Mouse (Mus musculus) C2C12 (cell line): ENCODE data around the gene Tcl1. TPM values are rescaled to one million over a fixed set of nuclear protein-coding genes. Genes with fewer than 3 reads are reported as not detected.

ENCODE experiments used
- H3K27me3 ChIP-seq: one replicate; pipeline ENCODE4 v1.6.1; 2011; ENCODE audit not compliant: control insufficient read depth, insufficient read depth, insufficient read length
- H3K36me3 ChIP-seq: one replicate; pipeline ENCODE4 v1.6.1; 2011; ENCODE audit not compliant: control insufficient read depth, insufficient read depth
- H3K4me3 ChIP-seq: one replicate; pipeline ENCODE4 v1.5.1; 2011; ENCODE audit warnings: mild to moderate bottlenecking, control low read depth; ENCODE audit not compliant: poor library complexity, insufficient read depth, severe bottlenecking
- H3K79me2 ChIP-seq: one replicate; pipeline ENCODE4 v1.6.1; 2011; ENCODE audit not compliant: control insufficient read depth, insufficient read depth
- H3K79me3 ChIP-seq: one replicate; pipeline ENCODE4 v1.6.1; 2011; ENCODE audit warnings: low read depth, control low read depth
- H3ac ChIP-seq: one replicate; pipeline ENCODE3; 2011; ENCODE audit warnings: low read depth; ENCODE audit not compliant: control insufficient read depth, insufficient read length
- CEBPB ChIP-seq: IDR thresholded peaks from one replicate; pipeline ENCODE4 v1.6.1; 2011; ENCODE audit warnings: low read depth, mild to moderate bottlenecking, control low read depth, moderate library complexity
- CTCF ChIP-seq: IDR thresholded peaks from one replicate; pipeline ENCODE4 v1.5.1; 2011; ENCODE audit not compliant: control insufficient read depth, insufficient read depth, insufficient read length
- FOSL1 ChIP-seq: IDR thresholded peaks from one replicate; pipeline ENCODE4 v1.8.0; 2011; ENCODE audit warnings: mild to moderate bottlenecking, low read length; ENCODE audit not compliant: poor library complexity, insufficient read depth, severe bottlenecking
- MAX ChIP-seq: IDR thresholded peaks from one replicate; pipeline ENCODE4 v1.6.1; 2011; ENCODE audit warnings: mild to moderate bottlenecking, control low read depth
- MYOD1 ChIP-seq: IDR thresholded peaks from one replicate; pipeline ENCODE4 v1.6.1; 2011; ENCODE audit warnings: low read depth; ENCODE audit not compliant: control insufficient read depth, insufficient read length
- MYOG ChIP-seq: IDR thresholded peaks from one replicate; pipeline ENCODE4 v1.6.1; 2011; ENCODE audit not compliant: control insufficient read depth, insufficient read length; ENCODE audit errors: extremely low read depth
- USF1 ChIP-seq: IDR thresholded peaks from one replicate; pipeline ENCODE4 v1.6.1; 2011; ENCODE audit warnings: low read depth, mild to moderate bottlenecking, control low read depth, moderate library complexity
- polyA plus RNA-seq: library from polyadenylated mRNA; unstranded; fragments of >200 nt; fragmentation: generic; extraction: Trizol; gene quantifications from one replicate; pipeline ENCODE4 v1.2.1, GENCODE M21; 2012; ENCODE audit warnings: missing spikeins

Gene Tcl1
- polyA plus RNA-seq, 1 experiment = not detected

GRCm38 (mm10) chr12:105253796-105254195 lies 31.2 kb upstream of the Tcl1 start:
- Histone ChIP-seq H3K4me3 (no peak overlapping the region), H3K36me3 (no peaks in the 10 kb centered on the region), H3ac (no peak overlapping the region), H3K79me2 (no peaks in the 10 kb centered on the region), H3K27me3 (no peaks in the 10 kb centered on the region), H3K79me3 (no peaks in the 10 kb centered on the region)
- TF ChIP-seq MYOG = no peak
- TF ChIP-seq MAX = no peak
- no peak for TF ChIP-seq USF1
- no peak for TF ChIP-seq MYOD1
- TF ChIP-seq FOSL1 = no peak

- Histone ChIP-seq H3ac (no peak overlapping the region), H3K4me3 (no peak overlapping the region), H3K79me3 (no peaks in the 10 kb centered on the region), H3K27me3 (no peaks in the 10 kb centered on the region), H3K79me2 (no peaks in the 10 kb centered on the region), H3K36me3 (no peaks in the 10 kb centered on the region)
- no peak for TF ChIP-seq MYOD1
- no peak for TF ChIP-seq CEBPB
- no peak for TF ChIP-seq FOSL1
- no peak for TF ChIP-seq CTCF
- TF ChIP-seq USF1 = no peak
- TF ChIP-seq MYOG = no peak
- TF ChIP-seq MAX = no peak
Observed at GRCm38 (mm10) chr12:105248763-105249233, 26.2 kb upstream of the Tcl1 start.

DNA sequence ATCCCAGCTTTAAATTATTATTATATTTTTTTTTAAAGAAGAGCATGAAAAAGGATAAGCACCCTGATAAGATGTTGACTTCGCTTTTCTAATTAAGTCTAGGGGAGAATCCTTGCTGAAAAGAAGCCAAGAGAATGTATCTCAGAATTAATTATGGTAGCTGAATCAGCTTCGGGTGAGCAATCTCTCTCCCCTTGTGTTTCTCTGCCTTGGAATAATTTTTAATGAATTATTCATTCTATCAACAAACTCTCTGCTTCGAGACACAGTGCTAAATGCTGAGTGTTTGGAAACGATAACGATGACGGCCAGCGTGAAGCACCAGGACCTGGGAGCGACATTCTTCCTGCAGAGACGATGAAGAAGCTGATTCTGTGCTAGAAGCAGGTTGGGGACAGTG lies 16.5 kb upstream of the Tcl1 start:
- H3K4me3 ChIP-seq = no peak overlapping the region
- no peak for TF ChIP-seq MAX
- no peak for TF ChIP-seq MYOD1
- TF ChIP-seq MYOG = no peak
- H3K27me3 ChIP-seq = no peaks in the 10 kb centered on the region
- no peaks in the 10 kb centered on the region for H3K36me3 ChIP-seq
- no peaks in the 10 kb centered on the region for H3K79me3 ChIP-seq
- H3K79me2 ChIP-seq = no peaks in the 10 kb centered on the region
- H3ac ChIP-seq = no peak overlapping the region

- Histone ChIP-seq H3K79me3 (no peaks in the 10 kb centered on the region), H3K79me2 (no peaks in the 10 kb centered on the region), H3K36me3 (no peaks in the 10 kb centered on the region), H3ac (no peak overlapping the region), H3K4me3 (no peak overlapping the region), H3K27me3 (no peaks in the 10 kb centered on the region)
- TF ChIP-seq MYOG = no peak
- TF ChIP-seq USF1 = no peak
Observed at GRCm38 (mm10) chr12:105235091-105235490, 12.5 kb upstream of the Tcl1 start.

GRCm38 (mm10) chr12:105234362-105234761 lies 11.8 kb upstream of the Tcl1 start:
- Histone ChIP-seq H3K36me3 (no peaks in the 10 kb centered on the region), H3K79me2 (no peaks in the 10 kb centered on the region), H3K4me3 (no peak overlapping the region), H3ac (no peak overlapping the region), H3K79me3 (no peaks in the 10 kb centered on the region), H3K27me3 (no peaks in the 10 kb centered on the region)
- no peak for TF ChIP-seq MYOG
- no peak for TF ChIP-seq CTCF
- no peak for TF ChIP-seq FOSL1

GRCm38 (mm10) chr12:105224621-105225320 lies 2.2 kb upstream of the Tcl1 start:
- no peaks in the 10 kb centered on the region for H3K79me3 ChIP-seq
- no peak overlapping the region for H3K4me3 ChIP-seq
- H3K36me3 ChIP-seq = no peaks in the 10 kb centered on the region
- TF ChIP-seq CTCF (no peak), MYOG (no peak), MAX (no peak), MYOD1 (no peak), FOSL1 (no peak), USF1 (no peak), CEBPB (no peak)
- H3K27me3 ChIP-seq = no peaks in the 10 kb centered on the region
- no peak overlapping the region for H3ac ChIP-seq
- H3K79me2 ChIP-seq = no peaks in the 10 kb centered on the region
